Mouse (Mus musculus): ENCODE results near the gene Exoc6b.

DNA sequence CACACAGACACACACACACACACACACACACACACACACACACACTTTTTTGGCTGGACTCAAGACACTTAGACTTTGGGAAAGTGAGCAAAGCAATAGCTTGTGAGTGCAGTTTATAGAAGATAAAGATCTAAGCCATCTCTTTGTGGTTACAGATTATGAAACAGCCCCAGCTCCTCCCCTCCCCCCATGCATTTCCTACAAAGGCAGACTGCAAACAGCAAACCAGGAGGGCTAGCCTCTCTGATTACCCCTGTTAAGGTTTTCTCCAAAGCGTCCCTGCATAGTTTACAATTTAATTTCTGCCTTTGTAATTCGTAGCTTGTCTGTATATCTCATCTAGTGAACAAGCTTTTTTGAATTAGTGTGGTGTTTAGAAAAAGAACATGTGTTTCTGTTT, 412.6 kb downstream of the Exoc6b start:
- no peak for TF ChIP-seq CTCF (IDR thresholded peaks at IDR 0.05; ENCODE audit: low read depth)
- TF ChIP-seq EP300 (IDR thresholded peaks at IDR 0.05; ENCODE audit: low read depth), result no peak

All from heart, postnatal 0 days (tissue).